8 mouse cellular contexts compared by ENCODE assay signal in the genomic region with DNA sequence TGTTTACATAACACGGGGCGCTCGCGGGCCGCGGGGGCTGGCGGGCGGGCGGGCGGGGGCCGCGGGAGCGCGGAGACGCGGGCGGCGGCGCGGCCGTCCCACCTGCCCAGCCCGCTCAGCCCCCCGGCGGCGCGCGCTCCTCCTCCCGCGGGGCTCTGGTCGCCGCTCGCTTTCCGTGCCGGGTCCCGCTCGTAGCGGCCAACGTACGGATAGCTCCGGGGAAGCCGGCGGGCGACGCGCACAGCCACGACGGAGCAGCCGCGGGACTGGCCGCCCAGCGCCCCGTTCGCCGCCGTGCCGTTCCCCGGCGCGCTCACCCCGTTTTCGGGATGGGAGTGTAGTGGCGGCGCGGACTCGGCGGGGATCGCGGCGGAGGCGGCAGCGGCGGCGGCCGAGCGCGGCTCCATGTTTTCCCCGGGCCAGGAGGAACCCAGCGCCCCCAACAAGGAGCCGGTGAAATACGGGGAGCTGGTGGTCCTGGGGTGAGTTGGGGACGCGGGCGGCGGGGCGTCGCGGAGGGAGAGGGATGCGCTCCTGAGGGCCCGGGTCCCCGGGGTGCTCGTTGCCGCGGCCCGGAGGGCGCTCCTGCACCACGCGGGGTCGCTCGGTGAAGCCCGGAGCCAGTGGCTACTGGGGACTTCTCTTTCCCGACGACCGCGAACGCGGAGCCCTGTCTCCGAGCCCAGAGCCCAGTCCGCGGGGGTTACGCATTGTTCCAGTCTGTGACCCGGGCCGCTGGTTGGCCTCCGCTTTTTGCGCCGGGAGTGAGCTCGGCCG. TPM values are rescaled to one million over a fixed set of nuclear protein-coding genes. Genes with fewer than 3 reads are reported as not detected.
DNase-seq lines count a peak whose midpoint lies in the region; ATAC-seq lines count a peak whose summit lies in the region.

Gene Peli2, plus strand, starts transcription at position 72 of the 777 bp plus-strand sequence.

- under 1% methylated on average over 81 of the region's 117 CpGs for WGBS in liver, embryonic 16.5 days (ENCODE audit: insufficient replicate concordance)
- under 1% methylated on average over 113 of the region's 117 CpGs for WGBS in neural tube, embryonic 13.5 days

- H3K36me3 ChIP-seq in liver, embryonic 16.5 days (ENCODE audit: control insufficient read depth, insufficient read depth): no peaks in the 10 kb centered on the region
- no peaks in the 10 kb centered on the region for H3K36me3 ChIP-seq in neural tube, embryonic 13.5 days

- H3K27ac ChIP-seq in liver, embryonic 16.5 days (ENCODE audit: low read length): peak within 1 kb of the TSS; percentile 38
- H3K27ac ChIP-seq in neural tube, embryonic 13.5 days (replicated peaks): peak within 1 kb of the TSS; percentile 93

- H3K4me1 ChIP-seq in liver, embryonic 16.5 days (ENCODE audit: control insufficient read depth, low read depth, low read length): no peaks in the 10 kb centered on the region; the same call in 1 of the 2 replicates
- peaks cover 64% of the 10 kb centered on the region for H3K4me1 ChIP-seq in neural tube, embryonic 13.5 days (replicated peaks)

- intact Hi-C loops in heart, postnatal 25 days (cut with DNase I): loop anchor here (2.0 to 5.0 kb wide), 4 partner anchors 16 to 369 kb away; no protein-coding TSS in a partner anchor

- no peaks in the 10 kb centered on the region for H3K9me3 ChIP-seq in liver, embryonic 16.5 days (replicated peaks; ENCODE audit: control insufficient read depth, low read length)
- H3K9me3 ChIP-seq in neural tube, embryonic 13.5 days: no peaks in the 10 kb centered on the region

- ATAC-seq in frontal cortex, adult (ENCODE audit: low TSS enrichment): peak; percentile 74
- peak; percentile 73 for ATAC-seq in liver, embryonic 16.5 days (ENCODE audit: low read depth)
- ATAC-seq in neural tube, embryonic 13.5 days (ENCODE audit: low read depth): peak; percentile 85

- peak; percentile 59 for DNase-seq in Muller cell, postnatal 12 days (ENCODE audit: inconsistent ontology term)
- peak; percentile 75 for DNase-seq in cerebellum, adult 8-10 months
- peak; percentile 60 for DNase-seq in heart, postnatal 25 days (ENCODE audit: low spot score)
- peak; percentile 81 to 88 for DNase-seq in kidney, postnatal 4 days
- DNase-seq in thymus, postnatal 25 days: peak; percentile 52

- H3K4me3 ChIP-seq in liver, embryonic 16.5 days (ENCODE audit: low read depth, low read length): peak within 1 kb of the TSS; percentile 65
- peak within 1 kb of the TSS; percentile 93 for H3K4me3 ChIP-seq in neural tube, embryonic 13.5 days

- peak within 1 kb of the TSS; percentile 61 for H3K9ac ChIP-seq in liver, embryonic 16.5 days (ENCODE audit: low read depth, low read length)
- H3K9ac ChIP-seq in neural tube, embryonic 13.5 days: peak within 1 kb of the TSS; percentile 93

- peaks cover 29% of the 10 kb centered on the region for H3K27me3 ChIP-seq in liver, embryonic 16.5 days (ENCODE audit: control insufficient read depth, insufficient read depth, low read depth, low read length)
- H3K27me3 ChIP-seq in neural tube, embryonic 13.5 days: no peaks in the 10 kb centered on the region

- peak within 1 kb of the TSS; percentile 66 for H3K4me2 ChIP-seq in liver, embryonic 16.5 days (ENCODE audit: low read depth, low read length)
- H3K4me2 ChIP-seq in neural tube, embryonic 13.5 days: peak within 1 kb of the TSS; percentile 91

RNA-seq across cellular contexts. Expression of gene Peli2, which starts in this region (rescaled TPM):
- 10 to 100 TPM; 13.5 to 13.9 TPM for total RNA-seq in heart, postnatal 25 days (2021)
- 1.7 and 2.1 TPM in 2 replicates for polyA plus RNA-seq in liver, embryonic 16.5 days (2015; fragmentation: Nextera tagmentation; extraction: Ambion mirVana)
- 10.8 and 12.8 TPM in 2 replicates for polyA plus RNA-seq in neural tube, embryonic 13.5 days (2015; fragmentation: Nextera tagmentation; extraction: Ambion mirVana)

Comparison
In these comparisons a context has a peak if more than half of its experiments do, and no peak if none do; other contexts are left out.
1. Peak in every context shown above with its lines: DNase-seq, ATAC-seq, H3K4me3 ChIP-seq and H3K27ac ChIP-seq.